Mouse (Mus musculus) retina, embryonic 14.5 days (tissue): Measurements from ENCODE around the gene Klhdc10.

ENCODE experiments used
- DNase-seq: peaks from one replicate; pipeline ENCODE4 v3.0.0-alpha.2; 2015; ENCODE audit warnings: low spot score

Gene Klhdc10

GRCm38 (mm10) chr6:30468684-30469083, 67.0 kb downstream of the Klhdc10 start:
- peak; percentile 67 for DNase-seq

DNA sequence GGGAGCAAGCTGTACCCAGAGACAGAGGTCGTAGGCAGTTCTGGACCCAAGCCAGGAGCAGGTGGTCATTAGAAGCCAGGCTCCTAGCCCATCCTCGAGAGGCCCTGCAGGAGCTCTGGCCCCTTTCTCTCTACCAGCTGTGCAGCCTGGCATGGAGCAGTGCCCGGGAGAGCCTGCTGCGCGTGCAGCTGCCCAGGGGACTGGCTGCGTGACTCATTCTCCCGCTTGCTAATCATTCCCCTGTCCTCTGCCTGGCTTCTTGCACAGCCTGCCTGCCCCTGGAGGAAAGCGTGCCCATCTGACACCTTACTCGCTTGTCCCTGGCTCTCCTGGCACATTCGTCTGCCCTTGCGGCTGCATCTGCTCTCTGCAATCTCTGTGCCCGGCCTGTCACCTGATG, 67.7 kb downstream of the Klhdc10 start:
- no peak for DNase-seq

GRCm38 (mm10) chr6:30471706-30472105, 70.0 kb downstream of the Klhdc10 start:
- no peak for DNase-seq

- no peak for DNase-seq
Measured at GRCm38 (mm10) chr6:30476025-30476765, 74.5 kb downstream of the Klhdc10 start.

GRCm38 (mm10) chr6:30477210-30477714, 75.6 kb downstream of the Klhdc10 start:
- no peak for DNase-seq

DNA sequence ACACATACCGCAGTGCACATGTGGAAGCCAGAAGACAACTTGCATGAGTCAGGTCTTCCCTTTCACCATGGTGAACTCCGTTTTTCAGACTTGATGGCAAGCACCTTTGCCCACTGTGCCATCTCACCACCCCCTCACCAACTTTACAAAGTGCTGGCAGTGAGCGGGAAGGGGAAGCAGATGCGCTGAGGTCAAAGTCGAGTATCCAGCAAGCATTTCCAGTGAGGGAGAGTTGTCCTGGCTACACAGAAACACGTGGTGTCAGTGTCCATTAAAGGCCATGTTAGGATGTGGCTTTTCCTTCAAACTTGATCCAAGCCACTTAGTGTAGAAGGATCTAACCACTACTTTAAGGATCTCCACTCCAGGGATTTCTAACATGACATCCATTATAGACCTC, 76.1 kb downstream of the Klhdc10 start:
- no peak for DNase-seq

- no peak for DNase-seq
Measured at GRCm38 (mm10) chr6:30479418-30479817, 77.8 kb downstream of the Klhdc10 start.

DNA sequence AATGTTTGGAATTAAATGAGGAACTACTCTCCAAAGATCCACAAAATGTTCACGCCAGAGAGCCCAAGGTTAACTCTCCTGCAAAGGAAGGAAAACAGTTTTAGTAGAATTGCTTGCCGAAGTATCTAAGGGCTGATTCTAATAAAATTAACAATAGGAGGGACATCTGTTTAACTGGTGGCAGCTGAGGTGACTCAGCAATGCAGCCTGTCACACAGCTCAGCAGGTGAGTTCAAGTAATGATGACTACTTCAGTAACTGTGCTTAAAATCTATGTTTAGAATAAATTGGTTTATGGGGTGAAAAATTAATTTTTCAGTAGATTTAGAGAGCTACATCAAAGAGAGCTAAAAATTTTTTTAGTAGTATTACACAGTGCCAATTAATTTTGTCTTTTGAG, 81.2 kb downstream of the Klhdc10 start:
- DNase-seq: no peak

- DNase-seq: no peak
Measured at GRCm38 (mm10) chr6:30486504-30486903, 84.8 kb downstream of the Klhdc10 start.

DNA sequence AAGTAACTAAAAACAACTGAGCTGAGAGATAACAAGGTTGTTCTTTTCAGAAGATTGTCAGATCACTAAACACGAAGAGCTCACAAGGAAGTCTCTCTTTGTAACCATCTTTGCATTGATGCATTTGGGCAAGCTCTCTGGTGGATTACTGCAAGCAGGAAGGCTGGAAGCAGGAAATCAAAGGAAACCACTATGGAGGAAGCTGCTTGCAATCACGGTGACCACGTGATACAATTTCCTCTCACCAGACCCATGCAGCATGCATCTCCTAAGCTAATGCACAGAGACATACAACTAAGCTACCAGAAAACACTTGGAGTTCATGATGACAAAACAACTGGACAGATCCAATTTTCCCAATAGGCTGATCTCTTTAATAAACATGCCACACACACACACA, 97.4 kb downstream of the Klhdc10 start:
- no peak for DNase-seq
